Mouse (Mus musculus) urinary bladder, postnatal 10 days (tissue): ENCODE measurements around the gene Gm20388.

ENCODE experiments used
- DNase-seq: peaks from one replicate; pipeline ENCODE4 v3.0.0; 2022; ENCODE audit warnings: low spot score

The Gm20388 gene

GRCm38 (mm10) chr8:124200400-124200799, 4289.8 kb downstream of the Gm20388 start:
- no peak for DNase-seq

GRCm38 (mm10) chr8:124201706-124202105, 4291.1 kb downstream of the Gm20388 start:
- no peak for DNase-seq

DNA sequence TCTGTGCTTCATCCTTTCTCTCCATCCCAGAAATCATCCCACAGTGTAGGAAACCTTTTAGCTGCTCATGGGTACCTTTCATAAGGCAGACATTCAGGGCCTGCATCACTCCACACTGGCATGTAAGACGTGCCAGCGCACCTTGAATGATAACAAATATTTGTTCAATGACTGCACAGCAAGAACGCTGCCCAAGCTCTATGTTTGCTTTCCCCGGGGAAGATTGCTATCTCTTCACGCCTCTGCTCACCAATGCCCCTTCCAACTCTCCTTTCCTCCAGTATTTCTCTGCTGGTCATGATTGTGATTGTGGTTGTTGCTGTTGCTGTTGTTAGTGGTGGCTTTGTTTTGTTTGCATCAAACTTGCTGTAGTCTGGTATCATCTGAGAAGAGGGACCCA, 4292.3 kb downstream of the Gm20388 start:
- DNase-seq = no peak

DNA sequence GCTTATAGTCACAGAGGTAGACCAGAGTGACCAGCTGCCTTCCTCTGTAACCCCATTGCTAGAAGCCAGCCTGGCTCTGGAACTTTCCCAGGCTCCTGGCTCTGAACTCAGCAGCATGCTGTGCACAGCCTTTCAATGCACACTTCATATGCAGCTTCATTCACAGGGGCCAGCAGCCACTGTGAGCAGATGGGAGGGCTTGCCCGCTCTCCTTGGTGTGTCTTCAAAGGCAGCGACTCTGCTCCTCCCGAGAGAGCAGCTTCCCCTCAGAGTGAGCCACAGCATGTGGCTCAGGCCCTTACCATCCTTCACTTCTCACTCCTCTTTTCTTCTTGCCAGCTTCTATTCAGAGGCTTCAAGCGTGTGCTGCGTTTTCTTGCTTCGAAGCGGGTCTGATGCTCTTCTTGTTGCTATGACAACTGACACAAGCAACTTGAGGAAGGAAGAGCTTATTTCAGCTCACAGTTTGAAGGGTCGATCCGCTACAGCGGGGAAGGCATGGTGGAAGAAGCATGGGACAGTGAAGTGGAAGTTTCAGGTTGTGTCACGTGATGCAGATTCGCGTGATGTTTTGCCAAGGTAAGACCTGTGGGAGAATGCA, 4293.5 kb downstream of the Gm20388 start:
- no peak for DNase-seq

DNA sequence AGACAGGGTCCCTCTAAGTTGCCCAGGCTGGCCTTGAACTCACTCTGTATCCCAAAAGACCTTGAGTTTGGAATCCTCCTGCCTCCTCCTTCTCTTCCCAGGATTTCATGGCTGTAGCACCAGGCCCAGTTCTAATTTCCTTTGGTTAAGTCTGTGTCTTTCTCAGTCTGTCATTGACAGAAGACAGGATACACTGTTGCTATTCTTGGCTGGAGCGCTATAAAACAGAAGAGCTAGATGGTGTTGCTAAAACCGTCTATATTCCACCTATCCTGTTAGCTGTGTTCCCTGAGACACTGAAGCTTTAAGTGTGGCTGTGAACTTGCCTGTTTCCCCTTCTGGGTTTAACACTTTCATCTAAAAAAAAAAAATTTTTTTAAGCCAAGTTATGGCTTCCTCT, 4301.5 kb downstream of the Gm20388 start:
- no peak for DNase-seq

GRCm38 (mm10) chr8:124216951-124217350, 4306.3 kb downstream of the Gm20388 start:
- DNase-seq = no peak

GRCm38 (mm10) chr8:124229883-124230282, 4319.2 kb downstream of the Gm20388 start:
- DNase-seq = no peak

- no peak for DNase-seq
These were observed 4320.0 kb downstream of the Gm20388 start for GRCm38 (mm10) chr8:124230496-124231175.

- peak; percentile 49 for DNase-seq
These were observed 4320.5 kb downstream of the Gm20388 start, which contains the start of gene Galnt2 for GRCm38 (mm10) chr8:124231176-124231484. Galnt2 (plus strand) TSS chr8:124231391.

GRCm38 (mm10) chr8:124231485-124232279, 4321.0 kb downstream of the Gm20388 start:
- DNase-seq = no peak

DNA sequence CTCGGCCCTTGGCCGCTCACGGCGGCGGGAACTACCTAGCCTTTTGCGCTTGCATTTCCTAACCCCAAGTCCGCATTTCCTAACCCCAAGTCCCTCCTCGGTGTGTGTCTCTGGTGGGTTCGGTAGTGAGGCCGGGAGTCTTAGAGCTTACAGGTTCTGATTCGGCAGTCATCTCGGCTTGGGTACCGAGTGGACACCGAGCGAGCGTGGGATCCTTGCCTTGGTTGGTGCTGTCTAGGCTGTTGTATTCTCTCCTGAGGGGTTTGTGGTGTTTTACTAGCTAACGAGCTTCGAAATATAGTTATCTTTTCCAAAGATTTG, 4321.6 kb downstream of the Gm20388 start:
- no peak for DNase-seq

DNA sequence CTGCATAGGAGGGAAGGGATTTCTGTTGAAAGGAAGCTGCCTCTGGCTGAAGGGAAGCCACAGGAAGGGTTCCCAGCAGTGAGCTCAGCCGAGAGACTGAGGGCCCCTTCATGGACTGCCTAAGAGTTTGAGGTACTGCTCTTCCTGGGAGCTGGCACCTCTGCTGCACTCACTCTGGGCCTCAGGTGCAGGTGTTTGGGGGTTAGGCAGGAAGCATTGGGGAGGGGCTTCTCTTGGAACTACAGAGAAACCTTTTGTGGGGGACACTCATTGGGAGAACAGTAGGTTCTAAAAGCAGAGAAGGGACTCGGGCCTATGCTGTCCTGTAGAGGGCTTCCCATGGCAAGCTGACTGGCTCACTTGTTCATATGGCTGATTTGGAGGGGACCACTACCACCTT, 4323.9 kb downstream of the Gm20388 start:
- DNase-seq = no peak

DNA sequence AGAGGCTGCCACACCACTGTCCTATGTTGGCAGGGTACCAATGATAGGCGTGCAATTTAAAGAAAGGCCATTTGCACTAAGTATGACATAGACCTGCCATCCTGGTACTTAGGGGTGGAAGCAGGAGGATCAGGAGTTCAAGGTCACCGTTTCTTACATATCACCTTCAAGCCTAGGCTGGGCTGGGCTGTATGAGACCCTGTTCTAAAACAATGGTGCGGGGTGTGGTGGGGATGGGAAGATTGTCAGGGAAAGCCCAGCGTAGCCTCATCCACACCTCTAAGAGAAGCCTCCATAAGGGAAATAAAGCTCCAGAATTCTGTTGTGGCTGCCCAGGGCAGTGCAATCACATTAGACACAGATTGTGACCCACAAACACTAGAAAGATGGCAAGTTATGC, 4324.9 kb downstream of the Gm20388 start:
- DNase-seq = no peak

DNA sequence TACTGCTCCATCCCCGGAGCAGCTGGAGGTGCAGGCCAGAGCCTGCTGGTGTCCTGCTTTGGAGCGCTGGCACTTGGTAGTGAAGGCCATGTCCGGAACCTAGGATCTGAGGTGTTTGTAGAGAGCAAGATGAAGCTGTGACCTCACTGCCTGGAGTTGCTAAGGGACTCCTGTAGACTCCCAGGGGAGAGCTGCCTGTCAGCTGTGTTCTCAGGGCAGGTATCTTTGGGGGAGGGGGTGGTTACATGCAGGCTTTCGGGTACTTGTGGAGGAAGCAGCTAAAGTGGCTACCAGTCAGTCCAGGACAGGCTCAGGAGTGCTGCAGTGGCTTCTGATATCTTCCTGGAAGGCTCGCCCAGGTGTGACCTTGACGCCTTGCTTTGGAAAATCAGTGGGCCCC, 4328.7 kb downstream of the Gm20388 start:
- no peak for DNase-seq

DNA sequence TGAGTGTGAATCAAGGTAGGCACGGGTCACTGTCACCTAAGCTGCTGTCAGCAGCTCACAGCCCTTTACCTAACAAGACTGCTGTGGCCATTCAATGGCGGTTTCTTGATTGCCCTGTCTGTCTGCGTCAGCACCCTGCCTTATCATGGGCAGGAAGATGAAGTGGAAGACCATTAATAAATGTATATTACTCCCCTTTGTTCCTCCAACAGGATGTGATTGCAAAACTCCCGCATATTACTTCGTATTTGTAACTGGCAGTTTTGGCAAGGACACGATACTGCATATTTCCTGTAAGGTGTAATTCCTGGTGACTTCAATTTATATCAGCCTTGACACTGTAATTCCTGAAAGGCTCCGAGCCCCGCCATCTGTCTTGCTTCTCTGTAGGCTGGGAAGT, 4330.3 kb downstream of the Gm20388 start:
- no peak for DNase-seq

DNA sequence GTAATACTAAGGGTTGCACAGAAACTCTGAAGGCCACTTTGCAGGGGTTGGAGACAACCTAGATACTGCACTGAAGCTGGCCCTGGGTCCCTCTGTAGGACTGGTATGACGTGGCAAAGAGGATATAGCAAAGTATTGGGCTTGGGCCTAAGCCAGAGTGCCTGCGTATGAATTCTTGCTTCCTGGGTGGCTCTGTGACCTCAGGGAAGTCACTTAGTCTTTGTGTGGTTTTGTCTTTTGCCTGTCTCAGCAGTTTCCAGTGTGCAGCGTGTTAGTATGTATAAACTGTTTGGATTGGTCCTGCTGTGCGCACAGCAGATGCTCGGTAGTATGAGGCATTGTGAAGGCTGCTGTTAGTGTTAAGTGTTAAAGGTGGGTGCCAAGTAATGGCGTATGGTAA, 4331.6 kb downstream of the Gm20388 start:
- no peak for DNase-seq

GRCm38 (mm10) chr8:124242913-124243312, 4332.3 kb downstream of the Gm20388 start:
- no peak for DNase-seq

- DNase-seq = no peak
These were observed 4336.9 kb downstream of the Gm20388 start for GRCm38 (mm10) chr8:124247581-124247980.

GRCm38 (mm10) chr8:124248688-124249087, 4338.0 kb downstream of the Gm20388 start:
- no peak for DNase-seq

- no peak for DNase-seq
These were observed 4339.6 kb downstream of the Gm20388 start for GRCm38 (mm10) chr8:124250255-124250654.

GRCm38 (mm10) chr8:124250785-124251184, 4340.1 kb downstream of the Gm20388 start:
- no peak for DNase-seq

- no peak for DNase-seq
These were observed 4341.9 kb downstream of the Gm20388 start for GRCm38 (mm10) chr8:124252533-124252950.

DNA sequence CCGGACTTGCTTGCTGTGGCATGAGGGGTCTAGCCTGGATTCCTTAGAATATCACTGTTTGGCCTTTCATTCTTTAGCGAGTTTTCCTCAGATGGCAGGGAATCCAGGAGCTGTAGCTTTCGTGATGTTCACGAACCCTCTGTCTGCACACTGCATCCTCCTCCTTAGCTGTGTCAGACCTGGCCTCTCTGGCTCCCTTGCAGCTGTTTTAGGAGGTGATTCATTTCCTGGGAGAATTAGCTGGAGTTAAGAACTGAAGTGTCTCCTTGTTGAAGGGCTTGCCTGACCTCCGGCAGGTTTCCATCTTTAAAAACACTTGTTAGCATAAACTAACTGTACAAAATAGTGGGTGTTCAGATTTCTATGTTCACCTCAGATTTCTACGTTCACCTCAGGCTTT, 4343.3 kb downstream of the Gm20388 start:
- no peak for DNase-seq
